Mouse (Mus musculus) heart, adult 18-20 months (tissue): Measurements from ENCODE around the gene Pcyox1. TPM values are rescaled to one million over a fixed set of nuclear protein-coding genes. Genes with fewer than 3 reads are reported as not detected.
"Not testable (repeated sequence)": the region's sequence is repeated elsewhere in the genome, so short reads cannot be mapped to it uniquely, and the experiment has no call there.

Experiments used
- DNase-seq, 2 experiments: peaks; one replicate each; pipeline ENCODE4 v3.0.0; 2021 to 2022; ENCODE audit warnings: mixed read lengths in 1 of 2
- total RNA-seq, 2 experiments: library from RNA; stranded (reverse); gene quantifications; 2 replicates each; pipeline ENCODE4 v1.2.3; 2021

Pcyox1 gene
- total RNA-seq, 2 experiments from 2014 or later, result 81.9 to 86.8 TPM

- peak; percentile 62 to 65 for DNase-seq
Observed at GRCm38 (mm10) chr6:86366125-86366852, 30.7 kb downstream of the Pcyox1 start.

- DNase-seq, result peak; percentile 97 to 98
Observed at GRCm38 (mm10) chr6:86365371-86366124, 31.4 kb downstream of the Pcyox1 start, which contains the start of gene Fam136a. Gene Fam136a (plus strand): TSS chr6:86365646.

- DNase-seq, result peak; percentile 81 to 90
Observed at GRCm38 (mm10) chr6:86364442-86365141, 32.4 kb downstream of the Pcyox1 start.

GRCm38 (mm10) chr6:86361373-86361772, 35.6 kb downstream of the Pcyox1 start:
- DNase-seq, result no peak

GRCm38 (mm10) chr6:86360691-86361090, 36.3 kb downstream of the Pcyox1 start:
- DNase-seq, result no peak

GRCm38 (mm10) chr6:86356956-86357355, 40.0 kb downstream of the Pcyox1 start:
- DNase-seq, result no peak

GRCm38 (mm10) chr6:86354948-86355347, 42.0 kb downstream of the Pcyox1 start:
- DNase-seq, result no peak

GRCm38 (mm10) chr6:86349257-86349656, 47.7 kb downstream of the Pcyox1 start:
- peak; percentile 37 to 38 for DNase-seq

GRCm38 (mm10) chr6:86346063-86346462, 50.9 kb downstream of the Pcyox1 start:
- DNase-seq, result no peak

- DNase-seq, result no peak
Observed at GRCm38 (mm10) chr6:86343656-86344055, 53.3 kb downstream of the Pcyox1 start.

- DNase-seq, result not testable (repeated sequence)
Observed at GRCm38 (mm10) chr6:86336340-86336739, 60.6 kb downstream of the Pcyox1 start.

Other genes starting within 250 kb of the Pcyox1 start
- gene Tgfa, start 201.9 kb downstream of the Pcyox1 start, total RNA-seq, result 1 to 10 TPM; 1.2 to 1.7 TPM
- 10 to 100 TPM; 28.6 to 28.7 TPM for gene Fam136a, start 31.5 kb downstream of the Pcyox1 start, total RNA-seq
- gene Snrpg, start 25.9 kb downstream of the Pcyox1 start, total RNA-seq, result 10 to 100 TPM; 41.2 to 48.5 TPM
- 10 to 100 TPM; 17.2 to 19.3 TPM for gene Tia1, start 7.1 kb upstream of the Pcyox1 start, total RNA-seq
- not detected for gene Gm44790, start 29.5 kb upstream of the Pcyox1 start, total RNA-seq
- gene C87436, start 41.2 kb upstream of the Pcyox1 start, total RNA-seq, result 10 to 100 TPM in 1 of 2 experiments, 1 to 10 TPM in 1; 8.4 to 10.4 TPM
- 100 to 1,000 TPM; 142 to 150 TPM for gene Pcbp1, start 129.2 kb upstream of the Pcyox1 start, total RNA-seq
- not detected for gene Asprv1, start 231.0 kb upstream of the Pcyox1 start, total RNA-seq